Mouse (Mus musculus): ENCODE measurements around the gene Mrps35.

The Mrps35 gene

GRCm38 (mm10) chr6:147018364-147018763 lies 24.2 kb upstream of the Mrps35 start:
- no peaks in the 10 kb centered on the region for H3K27me3 ChIP-seq (ENCODE audit: control insufficient read depth, insufficient read depth, low read length, poor library complexity, severe bottlenecking)
- H3K36me3 ChIP-seq (ENCODE audit: control insufficient read depth, insufficient read depth, low read length, poor library complexity, severe bottlenecking), result no peaks in the 10 kb centered on the region
- DNase-seq (ENCODE audit: low read depth, low spot score), result no peak

- Histone ChIP-seq H3K36me3 (ENCODE audit: control insufficient read depth, insufficient read depth, low read length, poor library complexity, severe bottlenecking) (no peaks in the 10 kb centered on the region), H3K27me3 (ENCODE audit: control insufficient read depth, insufficient read depth, low read length, poor library complexity, severe bottlenecking) (no peaks in the 10 kb centered on the region)
- DNase-seq (ENCODE audit: low read depth, low spot score), result no peak
Observed at GRCm38 (mm10) chr6:147021181-147021580, 21.4 kb upstream of the Mrps35 start.

DNA sequence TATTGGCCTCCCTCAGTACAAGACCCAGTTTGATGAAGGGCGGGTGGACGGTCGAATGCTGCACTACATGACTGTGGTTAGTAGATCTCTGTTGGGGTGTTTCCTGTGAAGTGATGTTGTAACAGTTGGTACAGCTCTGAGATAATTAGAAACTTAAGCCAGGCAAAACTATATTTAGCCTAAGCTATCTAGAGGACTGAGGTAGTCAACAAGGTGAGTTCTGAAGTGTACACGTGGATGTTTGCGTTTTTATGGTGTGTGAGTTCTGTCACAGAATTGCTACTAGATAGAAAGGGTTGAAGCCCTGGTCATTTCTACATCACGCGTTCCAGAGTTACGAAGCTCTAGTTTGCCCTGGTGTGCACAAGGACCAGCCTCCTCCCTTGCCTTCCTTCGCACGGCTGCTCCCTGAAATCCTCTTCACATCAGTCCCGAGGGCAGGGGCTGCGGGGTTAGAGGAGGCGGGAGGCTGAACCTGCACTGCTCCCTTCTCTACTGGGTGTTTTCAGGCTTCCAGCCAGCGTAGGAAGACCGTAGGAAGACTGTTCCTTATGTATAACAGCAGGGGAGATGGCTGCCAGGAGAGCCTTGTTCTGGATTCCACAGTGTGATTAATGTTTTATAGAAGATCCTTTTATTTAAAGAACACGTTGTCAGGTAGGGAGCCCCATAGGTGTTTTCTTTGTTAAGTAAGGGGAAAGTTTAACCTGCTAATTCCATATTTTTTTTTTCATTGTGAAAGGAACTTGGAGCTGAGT lies 20.0 kb upstream of the Mrps35 start:
- no peak for DNase-seq (ENCODE audit: low read depth, low spot score)
- H3K36me3 ChIP-seq (ENCODE audit: control insufficient read depth, insufficient read depth, low read length, poor library complexity, severe bottlenecking), result no peaks in the 10 kb centered on the region

DNA sequence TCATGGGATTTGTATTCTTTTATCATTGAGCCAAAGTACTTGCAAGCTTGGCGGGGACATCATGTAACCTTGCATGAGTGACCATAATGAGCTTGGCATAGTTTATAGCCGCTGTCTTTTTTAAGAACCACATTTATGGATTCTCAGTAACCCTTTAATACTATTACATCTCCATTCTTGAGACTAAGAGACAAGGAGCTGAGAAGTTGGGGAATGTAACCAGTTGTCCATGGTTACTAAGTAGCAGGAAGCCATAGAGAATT lies 19.5 kb upstream of the Mrps35 start:
- Histone ChIP-seq H3K36me3 (ENCODE audit: control insufficient read depth, insufficient read depth, low read length, poor library complexity, severe bottlenecking) (no peaks in the 10 kb centered on the region), H3K27me3 (ENCODE audit: control insufficient read depth, insufficient read depth, low read length, poor library complexity, severe bottlenecking) (no peaks in the 10 kb centered on the region)
- DNase-seq (ENCODE audit: low read depth, low spot score), result no peak

More for the DNA sequence above, 20.0 kb upstream of the Mrps35 start:
- H3K27me3 ChIP-seq (ENCODE audit: control insufficient read depth, insufficient read depth, low read length, poor library complexity, severe bottlenecking), result no peaks in the 10 kb centered on the region

GRCm38 (mm10) chr6:147023568-147023967 lies 19.0 kb upstream of the Mrps35 start:
- no peaks in the 10 kb centered on the region for H3K36me3 ChIP-seq (ENCODE audit: control insufficient read depth, insufficient read depth, low read length, poor library complexity, severe bottlenecking)
- no peaks in the 10 kb centered on the region for H3K27me3 ChIP-seq (ENCODE audit: control insufficient read depth, insufficient read depth, low read length, poor library complexity, severe bottlenecking)
- no peak for DNase-seq (ENCODE audit: low read depth, low spot score)

GRCm38 (mm10) chr6:147024761-147025160 lies 17.8 kb upstream of the Mrps35 start:
- no peak for DNase-seq (ENCODE audit: low read depth, low spot score)
- Histone ChIP-seq H3K36me3 (ENCODE audit: control insufficient read depth, insufficient read depth, low read length, poor library complexity, severe bottlenecking) (no peaks in the 10 kb centered on the region), H3K27me3 (ENCODE audit: control insufficient read depth, insufficient read depth, low read length, poor library complexity, severe bottlenecking) (no peaks in the 10 kb centered on the region)

DNA sequence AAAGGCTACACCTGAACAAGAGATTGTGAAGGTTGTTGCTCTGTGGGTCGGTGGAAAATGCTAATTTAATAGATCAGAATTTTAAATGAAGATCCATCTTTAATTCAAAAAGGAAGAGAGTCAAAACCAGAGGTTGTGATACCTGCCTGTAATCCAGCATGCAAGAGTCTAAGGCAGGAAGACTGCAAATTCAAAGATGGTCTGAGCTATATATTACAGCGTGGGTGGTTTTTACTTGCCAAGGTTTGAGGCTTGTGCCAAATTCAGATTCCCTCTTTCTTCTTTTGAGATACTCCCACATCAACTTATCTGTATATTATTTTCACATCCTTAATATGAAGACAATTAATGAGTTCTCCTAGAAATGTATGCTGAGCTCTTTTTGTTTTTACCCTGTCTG lies 14.2 kb upstream of the Mrps35 start:
- DNase-seq (ENCODE audit: low read depth, low spot score), result no peak

DNA sequence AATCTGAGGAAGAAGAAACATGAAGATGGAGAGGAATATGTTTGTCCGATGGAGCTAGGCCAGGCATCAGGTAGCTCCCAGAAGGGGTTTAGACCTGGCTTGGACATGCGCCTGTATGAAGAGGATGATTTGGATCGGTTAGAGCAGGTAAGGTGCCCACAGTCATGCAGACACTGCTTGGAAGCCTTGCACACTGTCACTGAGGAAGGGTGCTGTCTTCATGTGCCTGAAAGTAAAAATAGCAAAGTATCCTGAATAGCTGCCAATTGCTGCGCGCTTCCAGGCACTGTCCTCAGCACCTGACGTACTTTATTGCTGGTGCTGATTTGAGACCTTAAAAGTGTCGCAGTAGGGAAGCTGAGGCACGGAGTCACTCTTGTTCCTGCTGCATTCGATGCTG lies 13.0 kb upstream of the Mrps35 start:
- no peaks in the 10 kb centered on the region for H3K36me3 ChIP-seq (ENCODE audit: control insufficient read depth, insufficient read depth, low read length, poor library complexity, severe bottlenecking)
- DNase-seq (ENCODE audit: low read depth, low spot score), result no peak
- H3K27me3 ChIP-seq (ENCODE audit: control insufficient read depth, insufficient read depth, low read length, poor library complexity, severe bottlenecking), result no peaks in the 10 kb centered on the region

More for the DNA sequence above, 14.2 kb upstream of the Mrps35 start:
- Histone ChIP-seq H3K27me3 (ENCODE audit: control insufficient read depth, insufficient read depth, low read length, poor library complexity, severe bottlenecking) (no peaks in the 10 kb centered on the region), H3K36me3 (ENCODE audit: control insufficient read depth, insufficient read depth, low read length, poor library complexity, severe bottlenecking) (no peaks in the 10 kb centered on the region)

GRCm38 (mm10) chr6:147030096-147030885 lies 12.3 kb upstream of the Mrps35 start:
- DNase-seq (ENCODE audit: low read depth, low spot score), result no peak
- Histone ChIP-seq H3K27me3 (ENCODE audit: control insufficient read depth, insufficient read depth, low read length, poor library complexity, severe bottlenecking) (no peaks in the 10 kb centered on the region), H3K36me3 (ENCODE audit: control insufficient read depth, insufficient read depth, low read length, poor library complexity, severe bottlenecking) (no peaks in the 10 kb centered on the region)

DNA sequence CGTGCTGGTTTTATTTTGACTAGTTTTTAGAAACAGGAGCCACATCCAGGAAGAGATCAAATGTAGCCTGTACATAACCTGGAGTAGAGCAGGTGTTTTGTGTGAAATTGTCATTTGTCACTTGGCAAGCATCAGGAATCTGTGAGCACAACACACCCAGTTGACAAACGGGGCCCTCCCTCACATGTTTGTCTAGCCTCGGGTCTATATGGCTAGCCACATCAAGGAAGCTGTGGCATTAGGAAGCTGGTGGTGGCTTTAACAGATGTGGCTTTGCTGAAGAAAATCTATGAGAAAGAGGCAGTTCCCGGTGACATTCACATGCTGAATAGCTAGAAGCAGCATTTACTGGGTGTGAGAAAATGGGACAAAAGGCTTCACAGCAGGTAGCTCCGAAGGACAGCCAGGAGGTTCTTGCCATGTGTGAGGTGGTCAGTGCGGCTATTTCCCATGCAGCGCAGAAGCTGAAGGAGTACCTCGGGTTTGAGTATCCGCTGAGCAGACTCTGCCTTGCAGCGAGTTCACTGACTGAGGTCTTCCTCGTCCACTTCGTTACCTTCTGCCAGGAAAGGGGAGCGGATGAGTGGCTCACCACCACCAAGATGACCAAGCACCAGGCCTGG lies 10.2 kb upstream of the Mrps35 start, which contains the start of gene Rep15:
Rep15 (plus strand) TSS at position 282 of the 623 bp plus-strand sequence.
- no peak for DNase-seq (ENCODE audit: low read depth, low spot score)
- H3K27me3 ChIP-seq (ENCODE audit: control insufficient read depth, insufficient read depth, low read length, poor library complexity, severe bottlenecking), result no peaks in the 10 kb centered on the region
- no peaks in the 10 kb centered on the region for H3K36me3 ChIP-seq (ENCODE audit: control insufficient read depth, insufficient read depth, low read length, poor library complexity, severe bottlenecking)

- Histone ChIP-seq H3K27me3 (ENCODE audit: control insufficient read depth, insufficient read depth, low read length, poor library complexity, severe bottlenecking) (no peaks in the 10 kb centered on the region), H3K36me3 (ENCODE audit: control insufficient read depth, insufficient read depth, low read length, poor library complexity, severe bottlenecking) (0 out of 2 replicates have a peak, but pooled peaks cover 4% of the 10 kb centered on the region)
- DNase-seq (ENCODE audit: low read depth, low spot score), result no peak
Observed at GRCm38 (mm10) chr6:147043633-147044032, 1.1 kb downstream of the Mrps35 start.

DNA sequence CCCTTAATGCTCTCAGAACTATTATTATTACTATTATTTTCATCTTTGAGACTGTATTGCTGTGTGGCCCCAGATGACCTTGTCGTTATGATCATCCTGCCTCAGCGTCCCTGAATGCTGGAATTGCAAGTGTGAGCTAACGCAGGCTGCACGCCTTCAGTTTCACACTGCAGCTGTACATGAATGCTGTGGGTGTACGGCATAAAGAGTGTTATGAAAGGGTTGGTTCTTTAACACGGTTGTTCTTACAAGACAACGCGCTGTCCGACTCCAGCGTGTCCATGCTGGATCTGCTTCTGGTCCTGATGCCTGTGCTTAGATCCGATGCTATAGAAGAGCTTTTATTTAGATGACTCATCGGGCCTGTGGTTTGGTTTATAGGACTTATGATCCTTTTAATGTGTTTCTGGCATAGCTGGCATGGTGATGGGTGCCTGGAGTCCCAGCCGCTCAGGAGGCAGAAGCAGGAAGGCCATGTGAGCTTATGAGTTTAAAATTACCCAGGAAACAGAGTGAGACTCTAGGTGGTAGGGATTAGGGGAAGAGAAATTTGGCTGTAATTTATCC lies 6.8 kb downstream of the Mrps35 start:
- Histone ChIP-seq H3K27me3 (ENCODE audit: control insufficient read depth, insufficient read depth, low read length, poor library complexity, severe bottlenecking) (no peaks in the 10 kb centered on the region), H3K36me3 (ENCODE audit: control insufficient read depth, insufficient read depth, low read length, poor library complexity, severe bottlenecking) (peaks cover 22% of the 10 kb centered on the region)
- no peak for DNase-seq (ENCODE audit: low read depth, low spot score)

DNA sequence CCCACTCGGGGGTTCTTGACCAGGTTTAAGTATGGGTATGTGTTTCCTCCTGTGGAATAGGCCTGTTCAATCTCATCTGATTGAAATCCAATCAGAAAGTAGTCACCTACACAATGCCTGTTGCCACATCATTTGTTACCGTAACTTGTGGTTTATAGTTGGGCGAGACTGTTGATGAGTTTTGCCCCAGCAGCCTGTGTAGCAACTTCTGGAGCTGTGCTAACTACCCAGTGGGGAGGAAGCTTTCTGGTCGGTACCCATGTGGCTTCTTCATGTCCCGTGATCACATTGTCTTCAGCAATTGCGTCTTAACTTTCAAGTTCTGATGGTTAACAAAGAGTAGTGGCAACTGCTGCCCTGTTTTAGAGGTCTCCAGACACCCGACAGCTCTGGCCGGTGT lies 9.1 kb downstream of the Mrps35 start:
- peaks cover 27% of the 10 kb centered on the region for H3K36me3 ChIP-seq (ENCODE audit: control insufficient read depth, insufficient read depth, low read length, poor library complexity, severe bottlenecking)
- DNase-seq (ENCODE audit: low read depth, low spot score), result no peak
- H3K27me3 ChIP-seq (ENCODE audit: control insufficient read depth, insufficient read depth, low read length, poor library complexity, severe bottlenecking), result no peaks in the 10 kb centered on the region

- Histone ChIP-seq H3K27me3 (ENCODE audit: control insufficient read depth, insufficient read depth, low read length, poor library complexity, severe bottlenecking) (no peaks in the 10 kb centered on the region), H3K36me3 (ENCODE audit: control insufficient read depth, insufficient read depth, low read length, poor library complexity, severe bottlenecking) (peaks cover 25% of the 10 kb centered on the region)
- no peak for DNase-seq (ENCODE audit: low read depth, low spot score)
Observed at GRCm38 (mm10) chr6:147052440-147052839, 9.9 kb downstream of the Mrps35 start.
